Mouse (Mus musculus) cortical plate, adult 2 months (tissue): ENCODE results near the gene Sin3b.

Experiments used
- CTCF ChIP-seq: fragments of 200-500 bp; IDR thresholded peaks from 2 replicates; pipeline ENCODE4 v1.5.1; 2011; ENCODE audit warnings: mild to moderate bottlenecking, control low read depth, low read length; ENCODE audit not compliant: insufficient read depth; ENCODE audit errors: extremely low read depth
- POLR2A ChIP-seq: fragments of 200-500 bp; IDR thresholded peaks from 2 replicates; pipeline ENCODE4 v1.6.1; 2011; ENCODE audit warnings: mild to moderate bottlenecking, low read length, control low read depth; ENCODE audit not compliant: insufficient read depth; ENCODE audit errors: extremely low read depth

DNA sequence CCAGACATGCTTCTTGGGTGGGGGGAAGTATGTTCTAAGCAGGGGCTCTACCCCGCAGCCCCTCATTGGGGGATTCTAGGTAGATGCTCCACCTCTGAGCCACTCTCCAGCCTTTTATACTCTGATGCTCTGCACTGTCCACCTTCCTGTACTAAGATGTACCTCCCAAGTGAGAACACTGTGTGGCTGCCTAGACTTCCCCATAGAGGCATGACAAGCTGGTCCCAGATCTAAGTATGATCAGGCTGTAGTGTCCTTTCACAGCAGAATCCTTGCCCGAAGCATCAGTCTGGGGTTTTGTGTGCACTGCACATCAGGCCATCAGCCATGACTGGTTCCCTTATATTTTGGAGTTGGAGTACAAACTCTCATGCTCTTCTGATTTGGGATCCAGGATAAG is 32.9 kb downstream of the Sin3b start:
- TF ChIP-seq POLR2A (no peak), CTCF (no peak)
